Mouse (Mus musculus): ENCODE data around the gene Itga7. TPM values are rescaled to one million over a fixed set of nuclear protein-coding genes. Genes with fewer than 3 reads are reported as not detected.
A peak's percentile ranks its signal among the peaks of the same experiment; 100 is the strongest.

Gene Itga7
- polyA plus RNA-seq, 1 experiment from 2014 or later: 3.3 TPM

GRCm38 (mm10) chr10:128896807-128897206 lies 36.8 kb upstream of the Itga7 start:
- ATAC-seq: no peak
- Histone ChIP-seq H3K27me3 (replicated peaks; ENCODE audit: control insufficient read depth, insufficient read depth, low read length) (peaks cover 11% of the 10 kb centered on the region), H3K36me3 (ENCODE audit: control insufficient read depth, insufficient read depth, low read length) (no peaks in the 10 kb centered on the region), H3K27ac (ENCODE audit: low read length) (no peak overlapping the region), H3K4me1 (ENCODE audit: control insufficient read depth, insufficient read depth, low read length) (0 out of 2 replicates have a peak, but pooled peaks cover 3% of the 10 kb centered on the region), H3K4me3 (ENCODE audit: low read length) (no peak overlapping the region), H3K4me2 (ENCODE audit: low read depth, low read length) (no peak overlapping the region), H3K9ac (ENCODE audit: low read depth, low read length) (no peak overlapping the region), H3K9me3 (ENCODE audit: control insufficient read depth, low read length) (no peaks in the 10 kb centered on the region)
- WGBS: 30% methylated on average over 1 of the region's 1 CpGs

GRCm38 (mm10) chr10:128897501-128897900 lies 36.1 kb upstream of the Itga7 start:
- no peaks in the 10 kb centered on the region for H3K9me3 ChIP-seq (ENCODE audit: control insufficient read depth, low read length)
- H3K27ac ChIP-seq (ENCODE audit: low read length): no peak overlapping the region

GRCm38 (mm10) chr10:128899759-128900490 lies 33.7 kb upstream of the Itga7 start:
- 77% methylated on average over 6 of the region's 6 CpGs for WGBS
- Histone ChIP-seq H3K4me3 (ENCODE audit: low read length) (no peak overlapping the region), H3K4me2 (ENCODE audit: low read depth, low read length) (no peak overlapping the region), H3K4me1 (ENCODE audit: control insufficient read depth, insufficient read depth, low read length) (no peaks in the 10 kb centered on the region), H3K36me3 (ENCODE audit: control insufficient read depth, insufficient read depth, low read length) (no peaks in the 10 kb centered on the region), H3K27ac (ENCODE audit: low read length) (no peak overlapping the region), H3K27me3 (replicated peaks; ENCODE audit: control insufficient read depth, insufficient read depth, low read length) (peaks cover 11% of the 10 kb centered on the region), H3K9ac (ENCODE audit: low read depth, low read length) (no peak overlapping the region), H3K9me3 (ENCODE audit: control insufficient read depth, low read length) (no peaks in the 10 kb centered on the region)
- no peak for ATAC-seq

More at GRCm38 (mm10) chr10:128897501-128897900, 36.1 kb upstream of the Itga7 start:
- no peak overlapping the region for H3K9ac ChIP-seq (ENCODE audit: low read depth, low read length)
- no peak overlapping the region for H3K4me2 ChIP-seq (ENCODE audit: low read depth, low read length)
- peaks cover 11% of the 10 kb centered on the region for H3K27me3 ChIP-seq (replicated peaks; ENCODE audit: control insufficient read depth, insufficient read depth, low read length)
- H3K36me3 ChIP-seq (ENCODE audit: control insufficient read depth, insufficient read depth, low read length): no peaks in the 10 kb centered on the region
- no peak overlapping the region for H3K4me3 ChIP-seq (ENCODE audit: low read length)
- 16% methylated on average over 1 of the region's 1 CpGs for WGBS
- H3K4me1 ChIP-seq (ENCODE audit: control insufficient read depth, insufficient read depth, low read length): no peaks in the 10 kb centered on the region
- ATAC-seq: no peak

- Histone ChIP-seq H3K4me3 (ENCODE audit: low read length) (no peak within 1 kb of the TSS), H3K4me1 (ENCODE audit: control insufficient read depth, insufficient read depth, low read length) (no peaks in the 10 kb centered on the region), H3K9me3 (ENCODE audit: control insufficient read depth, low read length) (no peaks in the 10 kb centered on the region), H3K9ac (ENCODE audit: low read depth, low read length) (no peak within 1 kb of the TSS), H3K4me2 (ENCODE audit: low read depth, low read length) (no peak within 1 kb of the TSS), H3K27ac (ENCODE audit: low read length) (no peak within 1 kb of the TSS), H3K36me3 (ENCODE audit: control insufficient read depth, insufficient read depth, low read length) (no peaks in the 10 kb centered on the region), H3K27me3 (replicated peaks; ENCODE audit: control insufficient read depth, insufficient read depth, low read length) (peaks cover 11% of the 10 kb centered on the region)
- ATAC-seq: 0 out of 2 replicates have a peak, but pooled peaks have one; percentile 47
- 84% methylated on average over 3 of the region's 3 CpGs for WGBS
Measured at GRCm38 (mm10) chr10:128900698-128901097, 32.9 kb upstream of the Itga7 start, which contains the start of gene Cd63. TSS of gene Cd63 (plus strand) at chr10:128900989.

GRCm38 (mm10) chr10:128901409-128901808 lies 32.2 kb upstream of the Itga7 start:
- H3K9me3 ChIP-seq (ENCODE audit: control insufficient read depth, low read length): no peaks in the 10 kb centered on the region
- no peak overlapping the region for H3K4me2 ChIP-seq (ENCODE audit: low read depth, low read length)
- no peak overlapping the region for H3K27ac ChIP-seq (ENCODE audit: low read length)
- H3K4me1 ChIP-seq (ENCODE audit: control insufficient read depth, insufficient read depth, low read length): no peaks in the 10 kb centered on the region
- no peak overlapping the region for H3K4me3 ChIP-seq (ENCODE audit: low read length)
- no peaks in the 10 kb centered on the region for H3K36me3 ChIP-seq (ENCODE audit: control insufficient read depth, insufficient read depth, low read length)
- no peak for ATAC-seq
- H3K9ac ChIP-seq (ENCODE audit: low read depth, low read length): no peak overlapping the region
- WGBS: 77% methylated on average over 1 of the region's 1 CpGs
- H3K27me3 ChIP-seq (replicated peaks; ENCODE audit: control insufficient read depth, insufficient read depth, low read length): peaks cover 6% of the 10 kb centered on the region

GRCm38 (mm10) chr10:128902409-128902988 lies 31.1 kb upstream of the Itga7 start:
- H3K4me3 ChIP-seq (ENCODE audit: low read length): no peak overlapping the region
- WGBS: 86% methylated on average over 3 of the region's 3 CpGs
- no peak overlapping the region for H3K27ac ChIP-seq (ENCODE audit: low read length)

GRCm38 (mm10) chr10:128904812-128905211 lies 28.8 kb upstream of the Itga7 start:
- no peak overlapping the region for H3K4me3 ChIP-seq (ENCODE audit: low read length)
- H3K36me3 ChIP-seq (ENCODE audit: control insufficient read depth, insufficient read depth, low read length): no peaks in the 10 kb centered on the region
- no peaks in the 10 kb centered on the region for H3K27me3 ChIP-seq (replicated peaks; ENCODE audit: control insufficient read depth, insufficient read depth, low read length)

More at GRCm38 (mm10) chr10:128902409-128902988, 31.1 kb upstream of the Itga7 start:
- Histone ChIP-seq H3K4me2 (ENCODE audit: low read depth, low read length) (no peak overlapping the region), H3K27me3 (replicated peaks; ENCODE audit: control insufficient read depth, insufficient read depth, low read length) (no peaks in the 10 kb centered on the region), H3K36me3 (ENCODE audit: control insufficient read depth, insufficient read depth, low read length) (no peaks in the 10 kb centered on the region), H3K9me3 (ENCODE audit: control insufficient read depth, low read length) (no peaks in the 10 kb centered on the region), H3K4me1 (ENCODE audit: control insufficient read depth, insufficient read depth, low read length) (no peaks in the 10 kb centered on the region), H3K9ac (ENCODE audit: low read depth, low read length) (no peak overlapping the region)
- no peak for ATAC-seq

GRCm38 (mm10) chr10:128908778-128909448 lies 24.7 kb upstream of the Itga7 start:
- Histone ChIP-seq H3K4me3 (ENCODE audit: low read length) (peak overlapping the region; percentile 85), H3K27ac (ENCODE audit: low read length) (peak overlapping the region; percentile 96), H3K9ac (ENCODE audit: low read depth, low read length) (peak overlapping the region; percentile 96), H3K4me1 (ENCODE audit: control insufficient read depth, insufficient read depth, low read length) (peaks cover 10% of the 10 kb centered on the region), H3K36me3 (ENCODE audit: control insufficient read depth, insufficient read depth, low read length) (peaks cover 3% of the 10 kb centered on the region; the same call in 1 of the 2 replicates), H3K4me2 (ENCODE audit: low read depth, low read length) (peak overlapping the region; percentile 81), H3K9me3 (ENCODE audit: control insufficient read depth, low read length) (no peaks in the 10 kb centered on the region), H3K27me3 (replicated peaks; ENCODE audit: control insufficient read depth, insufficient read depth, low read length) (no peaks in the 10 kb centered on the region)
- WGBS: 38% methylated on average over 13 of the region's 13 CpGs
- ATAC-seq: peak; percentile 66

More at GRCm38 (mm10) chr10:128904812-128905211, 28.8 kb upstream of the Itga7 start:
- 69% methylated on average over 5 of the region's 5 CpGs for WGBS
- Histone ChIP-seq H3K4me2 (ENCODE audit: low read depth, low read length) (no peak overlapping the region), H3K27ac (ENCODE audit: low read length) (no peak overlapping the region), H3K4me1 (ENCODE audit: control insufficient read depth, insufficient read depth, low read length) (no peaks in the 10 kb centered on the region; the same call in 1 of the 2 replicates), H3K9me3 (ENCODE audit: control insufficient read depth, low read length) (no peaks in the 10 kb centered on the region), H3K9ac (ENCODE audit: low read depth, low read length) (no peak overlapping the region)
- no peak for ATAC-seq

- H3K27me3 ChIP-seq (replicated peaks; ENCODE audit: control insufficient read depth, insufficient read depth, low read length): no peaks in the 10 kb centered on the region
- peak; percentile 82 for ATAC-seq
- peaks cover 10% of the 10 kb centered on the region for H3K4me1 ChIP-seq (ENCODE audit: control insufficient read depth, insufficient read depth, low read length)
- H3K36me3 ChIP-seq (ENCODE audit: control insufficient read depth, insufficient read depth, low read length): peaks cover 3% of the 10 kb centered on the region; the same call in 1 of the 2 replicates
- peak overlapping the region; percentile 85 for H3K4me3 ChIP-seq (ENCODE audit: low read length)
- no peaks in the 10 kb centered on the region for H3K9me3 ChIP-seq (ENCODE audit: control insufficient read depth, low read length)
- peak overlapping the region; percentile 96 for H3K9ac ChIP-seq (ENCODE audit: low read depth, low read length)
- H3K4me2 ChIP-seq (ENCODE audit: low read depth, low read length): peak overlapping the region; percentile 81
- H3K27ac ChIP-seq (ENCODE audit: low read length): peak overlapping the region; percentile 96
- 0% methylated on average over 26 of the region's 41 CpGs for WGBS
Measured at GRCm38 (mm10) chr10:128909567-128910028, 24.0 kb upstream of the Itga7 start.

Measured in intestine, embryonic 16.5 days (tissue).